Mouse (Mus musculus) hindlimb bud, embryonic 11.5 days (tissue): ENCODE data around the gene Tnpo3.
A peak's percentile ranks its signal among the peaks of the same experiment; 100 is the strongest.

ENCODE experiments used
- DNase-seq: peaks from one replicate; pipeline ENCODE4 v3.0.0-alpha.2; 2012; ENCODE audit warnings: low read depth, low spot score; ENCODE audit errors: extremely low spot score

Gene Tnpo3

DNA sequence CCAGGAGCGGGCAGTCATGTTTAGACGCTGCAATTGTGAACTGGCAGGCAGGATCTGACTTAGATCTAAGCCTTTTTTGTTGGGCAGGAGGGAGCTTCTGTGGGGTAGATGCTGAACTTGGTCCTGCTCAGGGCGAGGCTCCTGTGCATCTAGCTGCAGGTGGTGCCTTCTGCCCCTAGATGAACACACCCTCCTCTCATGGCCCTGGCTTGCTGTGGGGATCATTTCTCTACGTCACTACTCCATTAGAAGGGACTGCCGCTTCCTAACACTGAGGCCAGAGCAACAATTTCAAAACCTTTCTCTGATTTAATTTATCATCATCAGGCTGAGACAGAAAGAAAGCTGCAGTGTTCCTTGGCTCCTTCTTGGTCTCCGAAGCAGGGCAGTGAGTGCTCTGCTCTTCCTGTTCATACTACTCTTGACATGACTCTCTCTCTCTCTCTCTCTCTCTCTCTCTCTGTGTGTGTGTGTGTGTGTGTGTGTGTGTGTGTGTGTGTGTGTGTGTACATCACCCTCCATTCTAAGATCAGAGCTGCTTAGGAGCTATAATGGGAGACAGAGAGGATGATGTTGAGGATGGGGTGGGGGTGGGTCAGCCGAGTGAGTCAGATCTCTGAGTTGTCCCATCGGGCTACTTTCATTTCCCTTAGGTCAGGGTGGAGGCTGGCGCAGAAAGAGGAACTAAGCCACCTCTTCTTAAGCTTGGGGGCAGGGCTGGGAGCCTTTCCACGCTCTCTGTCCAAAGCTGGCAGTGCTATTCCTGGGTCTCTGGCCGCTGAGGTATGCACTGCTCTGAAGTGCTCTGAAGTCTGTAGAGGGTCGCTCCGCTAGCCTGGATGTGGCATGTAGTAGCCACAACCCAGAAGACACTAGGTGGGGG, 80.9 kb downstream of the Tnpo3 start:
- no peak for DNase-seq

DNA sequence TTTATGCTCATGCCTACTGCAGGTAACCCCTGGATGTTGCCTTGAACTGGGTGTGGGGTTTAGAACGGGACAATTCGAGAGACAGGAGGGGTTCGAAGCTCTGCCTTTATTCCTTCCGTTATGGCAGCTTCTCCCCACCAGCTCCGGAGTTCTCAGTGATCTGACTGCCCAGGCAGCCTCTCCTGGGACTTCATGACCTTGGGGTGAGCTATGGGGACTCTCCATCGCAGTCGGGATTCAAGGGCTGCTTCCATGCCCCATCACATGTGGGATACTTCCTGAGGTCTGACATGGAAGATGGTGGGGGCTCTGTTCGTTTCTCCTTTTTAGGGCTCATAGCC, 81.6 kb downstream of the Tnpo3 start:
- DNase-seq, result no peak

GRCm38 (mm10) chr6:29527361-29528164, 82.1 kb downstream of the Tnpo3 start:
- DNase-seq, result no peak

- DNase-seq, result no peak
These were observed 83.1 kb downstream of the Tnpo3 start, which contains the start of gene Irf5 for GRCm38 (mm10) chr6:29526281-29527251. Gene Irf5, plus strand, starts transcription at chr6:29526625.

- DNase-seq, result no peak
These were observed 84.4 kb downstream of the Tnpo3 start for GRCm38 (mm10) chr6:29525256-29525655.

DNA sequence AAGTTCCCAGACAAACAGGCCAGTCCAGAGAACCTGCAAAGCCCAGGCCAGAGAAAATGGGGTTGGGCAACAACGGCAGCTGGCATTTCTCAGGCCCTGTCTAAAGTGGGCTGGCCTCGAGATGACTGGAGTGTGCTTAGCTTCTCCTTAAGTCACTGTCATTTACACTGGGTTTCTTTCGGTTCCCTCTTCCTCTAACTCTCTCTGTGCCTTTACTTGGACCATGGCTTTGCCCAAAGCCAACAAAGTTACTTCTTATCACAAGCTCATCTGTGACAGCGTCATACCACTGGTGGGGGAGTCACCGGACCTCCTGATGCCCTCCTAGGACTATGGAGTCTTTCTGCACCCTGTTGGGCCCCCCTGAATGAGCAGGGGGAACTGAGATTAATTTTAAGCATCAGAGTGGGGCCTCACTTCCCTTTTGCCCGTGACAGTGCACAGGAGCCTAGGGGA, 85.6 kb downstream of the Tnpo3 start:
- no peak for DNase-seq

GRCm38 (mm10) chr6:29523301-29524033, 86.2 kb downstream of the Tnpo3 start:
- DNase-seq, result no peak

- DNase-seq, result no peak
These were observed 86.9 kb downstream of the Tnpo3 start for GRCm38 (mm10) chr6:29522626-29523300.

DNA sequence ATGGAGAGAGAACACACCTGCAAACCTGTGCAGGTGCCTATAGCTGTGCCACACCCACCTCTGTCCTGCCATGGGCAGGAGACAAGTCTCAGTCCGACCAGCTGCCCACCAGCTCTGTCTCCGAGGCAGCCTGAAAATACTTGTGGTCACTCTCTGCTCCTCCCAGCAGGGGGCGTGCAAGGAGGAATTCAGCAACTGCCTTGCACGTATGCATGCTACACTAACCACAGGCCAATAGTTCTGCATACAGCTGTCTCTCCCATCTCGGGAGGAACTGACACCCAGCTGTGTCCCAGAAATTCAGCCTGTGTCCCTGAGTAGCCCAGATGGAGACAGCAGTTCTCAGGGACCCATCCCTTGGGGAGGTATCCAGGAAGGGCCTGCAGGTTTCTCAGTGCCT, 92.5 kb downstream of the Tnpo3 start:
- DNase-seq, result no peak

GRCm38 (mm10) chr6:29513284-29513683, 96.4 kb downstream of the Tnpo3 start:
- DNase-seq, result peak; percentile 74

DNA sequence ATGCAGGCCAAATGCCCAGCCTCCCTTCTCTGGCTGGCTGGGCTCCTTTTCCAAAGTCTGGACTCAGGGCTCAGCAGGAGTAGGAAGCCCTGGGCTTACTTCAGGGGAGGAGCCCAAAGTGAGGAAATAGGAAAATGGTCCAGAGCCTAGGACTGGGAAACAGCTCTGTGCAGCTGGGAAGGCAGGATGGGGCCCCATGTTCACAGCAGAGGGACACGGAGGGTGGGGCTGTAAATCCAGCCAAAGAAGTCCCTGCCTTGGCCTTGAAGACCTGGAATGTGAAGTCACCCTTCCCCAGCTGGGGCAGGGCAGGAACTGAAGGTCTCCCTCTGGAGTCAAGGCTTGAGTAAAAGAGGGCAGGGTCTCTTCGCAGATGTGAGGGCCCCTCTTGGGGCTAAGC, 100.6 kb downstream of the Tnpo3 start:
- DNase-seq, result no peak

DNA sequence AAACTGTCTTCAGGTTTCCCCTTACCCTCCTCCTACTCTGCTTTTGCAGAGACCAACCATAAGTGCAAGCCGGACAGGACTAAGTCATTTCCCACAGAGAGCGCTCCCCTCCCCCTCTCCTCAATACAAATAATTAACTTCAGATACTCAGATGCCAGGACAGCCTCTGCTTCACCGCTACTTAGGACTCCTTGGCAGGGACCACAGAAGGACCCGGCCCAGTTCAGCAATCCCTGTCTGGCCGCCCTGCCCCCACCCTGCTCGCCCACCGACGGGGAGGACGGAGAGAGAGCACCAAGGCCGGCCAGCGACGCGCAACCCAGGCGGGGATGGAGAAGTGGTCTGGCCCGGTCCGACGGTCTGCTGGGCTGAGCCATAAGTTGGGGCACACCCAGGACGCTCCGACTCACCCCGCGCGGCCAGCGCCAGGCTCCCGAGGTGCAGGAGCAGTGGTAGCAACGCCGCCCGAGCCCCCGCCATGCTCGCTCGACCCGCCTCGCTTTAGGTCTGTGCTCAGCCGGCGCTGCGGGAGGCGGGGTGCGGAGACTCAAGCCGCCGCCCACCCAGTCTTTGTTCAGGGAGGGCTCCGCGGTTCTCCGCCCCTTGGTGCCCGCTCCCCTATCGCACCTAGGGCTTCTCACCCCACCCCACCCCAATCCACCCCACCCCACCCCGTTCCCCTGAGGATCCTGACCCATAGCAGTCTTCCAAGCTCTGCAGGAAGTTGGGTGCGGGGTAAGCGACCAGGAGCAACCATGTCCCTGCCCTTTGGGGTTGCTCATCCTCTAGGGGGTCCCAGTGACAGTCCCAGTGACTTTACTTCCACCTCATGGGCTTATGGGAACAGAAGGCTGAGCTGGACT, 102.0 kb downstream of the Tnpo3 start, which contains the start of gene Kcp:
Kcp (minus strand) TSS at position 506 of the 863 bp plus-strand sequence.
- DNase-seq, result no peak

GRCm38 (mm10) chr6:29506834-29507233, 102.9 kb downstream of the Tnpo3 start:
- no peak for DNase-seq

GRCm38 (mm10) chr6:29505493-29505892, 104.2 kb downstream of the Tnpo3 start:
- no peak for DNase-seq

GRCm38 (mm10) chr6:29501599-29501998, 108.1 kb downstream of the Tnpo3 start:
- no peak for DNase-seq

DNA sequence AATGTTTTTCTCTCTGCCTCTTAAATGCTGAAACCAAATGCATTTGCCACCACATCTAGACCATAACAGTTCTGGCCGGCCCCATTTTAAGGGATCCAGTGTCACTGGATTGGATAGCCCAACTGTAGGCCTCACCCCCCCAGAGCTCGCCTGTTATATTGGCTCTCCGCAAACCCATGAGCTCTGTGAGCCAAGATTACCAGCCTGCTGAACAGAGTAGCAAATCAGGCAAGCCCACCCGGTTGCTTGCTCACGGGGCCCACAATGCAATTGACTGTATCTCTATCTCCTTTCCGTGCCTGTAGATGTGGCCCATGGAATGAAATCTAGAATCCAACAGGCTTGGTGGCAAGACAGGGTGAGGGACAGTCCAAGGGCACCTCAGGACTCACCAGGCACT, 108.9 kb downstream of the Tnpo3 start:
- DNase-seq, result no peak

- DNase-seq, result no peak
These were observed 109.5 kb downstream of the Tnpo3 start for GRCm38 (mm10) chr6:29500177-29500576.

GRCm38 (mm10) chr6:29497791-29498190, 111.9 kb downstream of the Tnpo3 start:
- no peak for DNase-seq

DNA sequence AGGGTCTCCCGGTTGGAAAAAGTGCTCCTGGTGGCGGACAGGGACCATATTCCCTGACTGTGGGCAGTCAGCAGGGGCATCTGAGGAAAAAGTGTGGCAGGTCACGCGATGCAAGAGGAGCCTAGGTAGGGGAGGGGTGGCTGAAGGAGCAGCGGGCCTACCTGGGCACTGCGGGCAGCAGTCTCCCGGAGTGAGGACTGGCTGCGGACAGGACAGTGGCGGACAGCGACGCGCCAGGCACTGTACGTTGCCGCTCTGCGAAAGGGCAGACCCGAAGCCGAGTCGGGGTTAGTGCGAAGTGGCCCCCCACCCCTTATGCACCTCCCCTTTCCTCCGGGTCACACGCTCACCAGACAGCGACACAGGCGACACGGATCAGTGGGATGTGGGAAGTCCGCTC, 113.4 kb downstream of the Tnpo3 start:
- DNase-seq, result no peak
